Mouse (Mus musculus) monocyte, adult 2 months (primary cell): ENCODE data around the gene Olfr788.

Experiments
- DNase-seq, 2 experiments: peaks; one replicate each; pipeline ENCODE4 v3.0.0; 2022; ENCODE audit warnings: low spot score in 2 of 2, low read depth in 1 of 2

The Olfr788 gene

GRCm38 (mm10) chr10:129470698-129471097 lies at the start of gene Olfr788:
Gene Olfr788 (plus strand): TSS chr10:129470998.
- no peak for DNase-seq

GRCm38 (mm10) chr10:129427006-129427405 lies 43.8 kb upstream of the Olfr788 start, which contains the start of gene Olfr786:
Gene Olfr786 (plus strand): TSS chr10:129427306.
- DNase-seq, result no peak

GRCm38 (mm10) chr10:129461562-129461961 lies 9.2 kb upstream of the Olfr788 start, which contains the start of gene Olfr787:
Gene Olfr787 (plus strand): TSS chr10:129461862.
- no peak for DNase-seq

DNA sequence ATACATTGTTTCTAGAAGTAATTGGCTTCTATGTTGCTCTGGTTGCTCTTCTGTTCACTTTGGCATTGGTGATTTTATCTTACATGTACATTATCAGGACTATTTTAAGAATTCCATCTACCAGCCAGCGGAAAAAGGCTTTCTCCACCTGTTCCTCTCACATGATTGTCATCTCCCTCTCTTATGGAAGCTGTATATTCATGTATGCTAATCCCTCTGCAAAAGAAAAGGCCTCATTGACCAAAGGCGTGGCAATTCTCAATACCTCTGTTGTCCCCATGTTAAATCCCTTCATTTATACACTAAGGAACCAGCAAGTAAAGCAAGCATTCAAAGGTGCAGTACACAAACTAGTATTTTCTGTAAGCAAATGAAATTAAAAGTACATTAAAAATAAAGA lies 2.5 kb downstream of the Olfr788 start:
- DNase-seq, result no peak

GRCm38 (mm10) chr10:129473723-129474122 lies 2.9 kb downstream of the Olfr788 start:
- no peak for DNase-seq

GRCm38 (mm10) chr10:129484452-129484851 lies 13.7 kb downstream of the Olfr788 start, which contains the start of gene Olfr789:
Gene Olfr789 (plus strand): TSS chr10:129484752.
- no peak for DNase-seq

- no peak for DNase-seq
These were observed 19.3 kb downstream of the Olfr788 start for GRCm38 (mm10) chr10:129490101-129490500.

DNA sequence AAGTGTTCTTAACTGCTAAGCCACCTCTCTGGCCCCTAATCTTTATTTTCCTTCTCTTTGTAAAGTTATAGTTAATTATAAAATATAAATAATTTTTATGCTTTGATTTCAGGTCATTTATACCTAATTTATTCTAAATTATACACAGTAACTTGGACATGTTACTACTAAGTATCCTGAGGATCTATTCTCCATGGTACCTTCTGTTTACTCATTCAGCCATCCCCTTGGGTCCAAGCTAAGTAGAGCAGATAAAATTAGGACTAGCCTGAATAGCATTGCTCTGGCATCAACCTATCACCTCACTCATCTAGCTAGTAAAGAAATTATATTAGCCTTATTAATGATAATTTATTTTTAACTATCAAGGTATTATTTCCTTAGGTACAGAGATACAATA lies 27.4 kb downstream of the Olfr788 start, which contains the start of gene Olfr790:
Olfr790 (plus strand) TSS at position 301 of the 400 bp plus-strand sequence.
- no peak for DNase-seq

- no peak for DNase-seq
These were observed 50.7 kb downstream of the Olfr788 start, which contains the start of gene Olfr791 for GRCm38 (mm10) chr10:129521492-129521891. Gene Olfr791 (plus strand): TSS chr10:129521792.
